Mouse (Mus musculus): ENCODE results near the gene Marc1. TPM values are rescaled to one million over a fixed set of nuclear protein-coding genes. Genes with fewer than 3 reads are reported as not detected.

Gene Marc1
- polyA plus RNA-seq (2015; fragmentation: Nextera tagmentation; extraction: Ambion mirVana): 0.23 TPM in 1 of 2 replicates, not detected in the other

GRCm38 (mm10) chr1:184810780-184811575 is at the start of gene Marc1:
Gene Marc1 (minus strand): TSS chr1:184811313.
- Histone ChIP-seq H3K4me3 (peak within 1 kb of the TSS; percentile 31), H3K36me3 (peaks cover 16% of the 10 kb centered on the region; the same call in 1 of the 2 replicates), H3K4me2 (peak within 1 kb of the TSS; percentile 61), H3K9ac (0 out of 2 replicates have a peak within 1 kb of the TSS, but pooled peaks have one; percentile 23), H3K9me3 (no peaks in the 10 kb centered on the region), H3K27me3 (peaks cover 33% of the 10 kb centered on the region), H3K4me1 (peaks cover 12% of the 10 kb centered on the region), H3K27ac (no peak within 1 kb of the TSS)
- 7% methylated on average over 52 of the region's 52 CpGs for WGBS
- no peak for ATAC-seq (ENCODE audit: insufficient number of reproducible peaks, low FRiP score, low TSS enrichment, low read depth)

- no peak for ATAC-seq (ENCODE audit: insufficient number of reproducible peaks, low FRiP score, low TSS enrichment, low read depth)
- Histone ChIP-seq H3K4me1 (no peaks in the 10 kb centered on the region), H3K9me3 (no peaks in the 10 kb centered on the region), H3K9ac (no peak overlapping the region), H3K27ac (no peak overlapping the region), H3K4me3 (no peak overlapping the region), H3K27me3 (no peaks in the 10 kb centered on the region), H3K4me2 (no peak overlapping the region), H3K36me3 (no peaks in the 10 kb centered on the region)
- 51% methylated on average over 3 of the region's 3 CpGs for WGBS
Measured at GRCm38 (mm10) chr1:184860276-184860675, 49.2 kb upstream of the Marc1 start.

- H3K4me2 ChIP-seq: no peak overlapping the region
- H3K36me3 ChIP-seq: no peaks in the 10 kb centered on the region
- H3K27me3 ChIP-seq: no peaks in the 10 kb centered on the region
- no peaks in the 10 kb centered on the region for H3K9me3 ChIP-seq
- ATAC-seq (ENCODE audit: insufficient number of reproducible peaks, low FRiP score, low TSS enrichment, low read depth): no peak
- H3K4me1 ChIP-seq: peaks cover 8% of the 10 kb centered on the region; the same call in 1 of the 2 replicates
- no peak overlapping the region for H3K27ac ChIP-seq
- WGBS: 93% methylated on average over 1 of the region's 1 CpGs
- H3K9ac ChIP-seq: no peak overlapping the region
- no peak overlapping the region for H3K4me3 ChIP-seq
Measured at GRCm38 (mm10) chr1:184858253-184858652, 47.1 kb upstream of the Marc1 start.

- H3K4me1 ChIP-seq: peaks cover 14% of the 10 kb centered on the region
- H3K27me3 ChIP-seq: no peaks in the 10 kb centered on the region
- WGBS: 82% methylated on average over 9 of the region's 9 CpGs
- no peak overlapping the region for H3K4me2 ChIP-seq
- H3K9me3 ChIP-seq: no peaks in the 10 kb centered on the region
- no peak overlapping the region for H3K27ac ChIP-seq
- no peaks in the 10 kb centered on the region for H3K36me3 ChIP-seq
- no peak for ATAC-seq (ENCODE audit: insufficient number of reproducible peaks, low FRiP score, low TSS enrichment, low read depth)
- no peak overlapping the region for H3K9ac ChIP-seq
- no peak overlapping the region for H3K4me3 ChIP-seq
Measured at GRCm38 (mm10) chr1:184857216-184857615, 46.1 kb upstream of the Marc1 start.

GRCm38 (mm10) chr1:184853922-184854321 is 42.8 kb upstream of the Marc1 start:
- Histone ChIP-seq H3K27me3 (no peaks in the 10 kb centered on the region), H3K27ac (0 out of 2 replicates have a peak overlapping the region, but pooled peaks have one; percentile 18), H3K9ac (no peak overlapping the region), H3K4me1 (peaks cover 19% of the 10 kb centered on the region), H3K4me3 (no peak overlapping the region), H3K36me3 (no peaks in the 10 kb centered on the region), H3K4me2 (no peak overlapping the region), H3K9me3 (no peaks in the 10 kb centered on the region)
- WGBS: 61% methylated on average over 3 of the region's 3 CpGs
- no peak for ATAC-seq (ENCODE audit: insufficient number of reproducible peaks, low FRiP score, low TSS enrichment, low read depth)

GRCm38 (mm10) chr1:184853339-184853738 is 42.2 kb upstream of the Marc1 start:
- H3K9ac ChIP-seq: no peak overlapping the region
- no peaks in the 10 kb centered on the region for H3K27me3 ChIP-seq
- no peak for ATAC-seq (ENCODE audit: insufficient number of reproducible peaks, low FRiP score, low TSS enrichment, low read depth)
- peaks cover 19% of the 10 kb centered on the region for H3K4me1 ChIP-seq
- peak overlapping the region; percentile 15; the same call in 1 of the 2 replicates for H3K4me3 ChIP-seq
- WGBS: 15% methylated on average over 5 of the region's 5 CpGs
- 0 out of 2 replicates have a peak overlapping the region, but pooled peaks have one; percentile 18 for H3K27ac ChIP-seq
- H3K4me2 ChIP-seq: peak overlapping the region; percentile 29; the same call in 1 of the 2 replicates
- H3K9me3 ChIP-seq: no peaks in the 10 kb centered on the region
- no peaks in the 10 kb centered on the region for H3K36me3 ChIP-seq

DNA sequence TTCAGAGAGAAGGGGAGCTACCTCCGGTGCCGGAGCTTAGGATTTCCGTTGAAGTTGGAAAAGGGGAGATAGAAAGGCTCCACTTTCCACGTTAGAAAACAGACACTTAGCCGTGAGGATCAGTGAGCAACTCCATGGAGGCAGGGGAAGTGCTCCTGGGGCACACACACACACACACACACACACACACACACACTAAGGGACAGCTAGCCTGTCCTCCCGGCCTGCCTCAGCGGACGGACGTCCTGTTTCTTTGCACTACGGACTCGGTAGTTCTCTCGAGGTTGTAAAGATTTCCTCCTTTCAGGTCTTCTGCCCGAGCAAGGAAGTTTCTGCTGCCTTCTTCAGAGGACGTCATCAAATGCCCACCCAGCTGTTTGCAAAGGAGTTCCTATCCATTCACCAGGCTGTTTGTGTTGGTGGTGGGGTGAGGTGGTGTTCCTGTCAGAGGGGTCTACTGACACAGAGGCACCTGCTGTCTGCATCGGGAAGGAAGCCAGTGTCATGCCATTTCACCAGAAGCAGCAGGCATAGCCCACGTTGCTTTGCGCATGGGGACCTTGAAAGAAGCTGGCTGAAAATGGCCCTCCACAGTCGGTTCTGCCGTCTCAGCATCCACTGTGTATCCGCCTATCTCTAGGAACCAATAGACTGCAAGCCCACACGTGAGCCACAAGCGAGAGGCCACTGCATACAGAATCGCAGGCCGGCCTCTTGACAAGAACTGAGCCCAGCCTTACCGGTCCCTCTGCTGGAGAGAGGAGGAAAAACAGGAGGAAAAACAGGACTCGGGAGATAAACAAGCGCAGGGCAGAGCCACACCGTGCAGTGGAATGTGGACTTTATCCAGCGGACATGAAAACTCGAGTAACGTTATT is 40.9 kb upstream of the Marc1 start:
- H3K9me3 ChIP-seq: no peaks in the 10 kb centered on the region
- peak; percentile 62 for ATAC-seq (ENCODE audit: insufficient number of reproducible peaks, low FRiP score, low TSS enrichment, low read depth)
- peak overlapping the region; percentile 5; the same call in 1 of the 2 replicates for H3K4me3 ChIP-seq
- peaks cover 19% of the 10 kb centered on the region for H3K4me1 ChIP-seq
- 0 out of 2 replicates have a peak, but pooled peaks cover 3% of the 10 kb centered on the region for H3K27me3 ChIP-seq
- H3K36me3 ChIP-seq: no peaks in the 10 kb centered on the region
- no peak overlapping the region for H3K9ac ChIP-seq
- H3K4me2 ChIP-seq: peak overlapping the region; percentile 41
- H3K27ac ChIP-seq: no peak overlapping the region
- WGBS: 17% methylated on average over 31 of the region's 31 CpGs

DNA sequence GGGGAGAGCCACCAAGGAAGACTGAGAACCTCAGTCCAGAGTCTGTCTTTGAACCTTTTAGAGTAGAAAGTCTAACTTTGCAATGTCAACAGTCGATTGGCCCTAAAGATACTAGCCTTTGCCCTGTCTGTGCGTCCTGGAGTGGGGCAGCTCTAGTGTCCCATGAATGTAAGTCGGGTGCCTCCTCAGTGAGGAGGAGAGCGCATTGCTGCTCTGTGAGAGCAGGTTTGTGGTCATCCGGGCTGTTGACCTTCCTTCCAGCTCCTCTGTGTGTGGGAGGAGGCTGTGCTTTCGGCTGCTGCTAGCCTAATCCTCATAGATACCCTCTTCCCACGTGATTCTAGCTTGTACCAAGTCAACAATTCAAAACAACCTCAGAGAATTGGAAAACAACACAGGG is 40.1 kb upstream of the Marc1 start:
- Histone ChIP-seq H3K36me3 (no peaks in the 10 kb centered on the region), H3K27ac (no peak overlapping the region), H3K9ac (no peak overlapping the region), H3K27me3 (0 out of 2 replicates have a peak, but pooled peaks cover 3% of the 10 kb centered on the region), H3K4me2 (no peak overlapping the region), H3K4me1 (peaks cover 27% of the 10 kb centered on the region), H3K4me3 (no peak overlapping the region), H3K9me3 (no peaks in the 10 kb centered on the region)
- WGBS: 50% methylated on average over 7 of the region's 7 CpGs
- ATAC-seq (ENCODE audit: insufficient number of reproducible peaks, low FRiP score, low TSS enrichment, low read depth): no peak

DNA sequence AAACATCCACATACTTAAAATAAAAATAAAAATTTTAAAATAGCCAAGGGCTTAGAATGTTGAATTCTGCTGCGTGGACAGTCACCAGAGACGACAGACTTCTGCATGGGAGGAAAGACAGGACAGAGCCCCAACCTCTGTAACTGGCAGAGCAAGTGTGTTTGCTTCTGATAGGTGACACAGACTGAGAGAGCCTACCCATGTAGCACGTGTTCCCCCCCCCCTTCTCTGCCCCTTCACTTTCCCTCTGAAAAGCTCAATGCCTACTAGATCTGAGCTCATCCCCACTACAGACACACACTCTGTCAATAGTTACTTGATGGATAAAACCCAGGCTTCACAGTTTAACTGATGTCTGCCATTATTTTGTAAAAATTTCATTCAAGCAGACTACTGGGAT is 35.9 kb upstream of the Marc1 start:
- Histone ChIP-seq H3K4me2 (no peak overlapping the region), H3K9ac (no peak overlapping the region), H3K36me3 (no peaks in the 10 kb centered on the region), H3K4me1 (peaks cover 26% of the 10 kb centered on the region), H3K4me3 (no peak overlapping the region), H3K27me3 (0 out of 2 replicates have a peak, but pooled peaks cover 3% of the 10 kb centered on the region), H3K9me3 (no peaks in the 10 kb centered on the region), H3K27ac (no peak overlapping the region)
- 54% methylated on average over 3 of the region's 3 CpGs for WGBS
- no peak for ATAC-seq (ENCODE audit: insufficient number of reproducible peaks, low FRiP score, low TSS enrichment, low read depth)

DNA sequence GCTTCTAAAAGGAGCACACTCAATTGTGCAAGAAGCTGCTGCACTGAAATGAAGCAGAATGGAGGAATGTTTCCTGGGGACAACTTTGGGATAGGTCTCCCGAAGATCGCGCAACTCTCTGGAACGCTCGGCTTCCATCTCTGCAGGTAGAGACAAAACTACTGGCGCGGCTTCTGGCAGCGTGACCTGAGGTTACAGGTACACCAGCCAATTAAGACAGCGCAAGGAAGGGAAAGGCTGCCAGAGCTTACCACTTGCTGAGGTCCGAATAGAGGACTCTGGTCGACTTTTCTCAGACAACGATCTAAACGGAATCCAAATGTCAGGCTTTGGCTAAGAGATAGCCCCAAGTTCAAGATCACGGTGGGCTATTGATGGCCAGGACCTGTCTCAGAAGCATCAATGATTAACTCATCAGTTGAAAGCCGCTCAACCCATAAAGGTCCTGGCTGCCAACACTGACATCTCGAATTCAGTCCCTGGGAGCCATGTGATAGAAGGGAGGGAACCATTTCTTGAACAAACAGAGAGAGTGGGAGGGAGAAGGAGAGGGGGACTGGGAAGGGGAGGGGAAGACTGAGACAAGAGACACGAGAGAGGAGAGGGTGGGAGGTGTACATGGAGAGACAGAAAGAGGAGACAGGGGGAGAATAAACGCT is 35.1 kb upstream of the Marc1 start, which contains the start of gene Marc2:
Gene Marc2 (minus strand): TSS at position 360 of the 659 bp plus-strand sequence.
- H3K9ac ChIP-seq: peak within 1 kb of the TSS; percentile 84
- WGBS: 4% methylated on average over 18 of the region's 18 CpGs
- H3K27ac ChIP-seq: peak within 1 kb of the TSS; percentile 91
- H3K27me3 ChIP-seq: 0 out of 2 replicates have a peak, but pooled peaks cover 3% of the 10 kb centered on the region
- peak within 1 kb of the TSS; percentile 82 for H3K4me3 ChIP-seq
- no peak for ATAC-seq (ENCODE audit: insufficient number of reproducible peaks, low FRiP score, low TSS enrichment, low read depth)
- peaks cover 28% of the 10 kb centered on the region for H3K4me1 ChIP-seq
- no peaks in the 10 kb centered on the region for H3K9me3 ChIP-seq
- H3K36me3 ChIP-seq: no peaks in the 10 kb centered on the region
- H3K4me2 ChIP-seq: peak within 1 kb of the TSS; percentile 93
